Mouse (Mus musculus) liver, embryonic 12.5 days (tissue): ENCODE data around the gene Hs2st1. TPM values are rescaled to one million over a fixed set of nuclear protein-coding genes. Genes with fewer than 3 reads are reported as not detected.
A peak's percentile ranks its signal among the peaks of the same experiment; 100 is the strongest.
"Not testable (repeated sequence)": the region's sequence is repeated elsewhere in the genome, so short reads cannot be mapped to it uniquely, and the experiment has no call there.

Experiments
- ATAC-seq: fragments of 200-750 bp; cut with Nextera tagmentation; 2 replicates; pipeline ENCODE4 v1.8.0; 2017; ENCODE audit warnings: moderate number of reproducible peaks, mild to moderate bottlenecking, moderate library complexity
- H3K27ac ChIP-seq: fragments of 300-500 bp; sonication (generic); 2 replicates; pipeline ENCODE4 v1.5.1; 2016; ENCODE audit warnings: mild to moderate bottlenecking
- H3K27me3 ChIP-seq: fragments of 300-500 bp; sonication (generic); replicated peaks from 2 replicates; pipeline ENCODE4 v1.6.1; 2016; ENCODE audit warnings: mild to moderate bottlenecking, moderate library complexity
- H3K36me3 ChIP-seq: fragments of 300-500 bp; sonication (generic); 2 replicates; pipeline ENCODE4 v1.6.1; 2016; ENCODE audit warnings: mild to moderate bottlenecking, moderate library complexity
- H3K4me1 ChIP-seq: fragments of 300-500 bp; sonication (generic); 2 replicates; pipeline ENCODE4 v1.6.1; 2016
- H3K4me2 ChIP-seq: fragments of 300-500 bp; sonication (generic); 2 replicates; pipeline ENCODE4 v1.6.1; 2016; ENCODE audit warnings: mild to moderate bottlenecking, moderate library complexity
- H3K4me3 ChIP-seq: fragments of 300-500 bp; sonication (generic); 2 replicates; pipeline ENCODE4 v1.5.1; 2016; ENCODE audit warnings: mild to moderate bottlenecking, moderate library complexity
- H3K9ac ChIP-seq: fragments of 300-500 bp; sonication (generic); 2 replicates; pipeline ENCODE4 v1.6.1; 2016; ENCODE audit warnings: mild to moderate bottlenecking, moderate library complexity
- H3K9me3 ChIP-seq: fragments of 300-500 bp; sonication (generic); replicated peaks from 2 replicates; pipeline ENCODE4 v1.6.1; 2016; ENCODE audit warnings: mild to moderate bottlenecking, moderate library complexity
- WGBS: fragments of 180-500 bp; shearing (Covaris S2); methylation state at CpG from one replicate; pipeline ENCODE4 v1.1.7; 2016; ENCODE audit not compliant: insufficient replicate concordance; 5-methylcytosine and 5-hydroxymethylcytosine counted together
- polyA plus RNA-seq: library from polyadenylated mRNA; unstranded; fragments of >200 nt; fragmentation: Nextera tagmentation; extraction: Ambion mirVana; gene quantifications from 2 replicates; pipeline ENCODE4 v1.2.1, GENCODE M21; 2016

The Hs2st1 gene
- polyA plus RNA-seq, 1 experiment from 2014 or later = 6.3 TPM

DNA sequence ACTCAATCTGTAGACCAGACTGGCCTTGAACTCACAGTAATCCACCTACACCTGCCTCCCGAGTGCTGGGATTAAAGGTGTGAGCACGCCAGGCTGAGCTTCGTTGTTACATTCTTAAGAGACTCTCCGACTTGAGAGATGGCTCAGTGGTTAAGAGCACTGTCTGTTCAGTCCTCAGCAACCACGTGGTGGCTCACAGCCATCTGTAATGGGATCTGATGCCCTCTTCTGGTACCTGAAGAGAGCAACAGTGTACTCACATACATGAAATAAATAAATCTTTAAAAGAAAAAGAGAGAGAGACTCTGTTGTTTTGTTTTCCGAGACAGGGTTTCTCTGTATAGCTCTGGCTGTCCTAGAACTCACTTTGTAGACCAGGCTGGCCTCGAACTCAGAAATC is 35.8 kb upstream of the Hs2st1 start:
- not testable (repeated sequence) for H3K9me3 ChIP-seq, H3K4me2 ChIP-seq, H3K4me3 ChIP-seq, H3K9ac ChIP-seq, H3K27me3 ChIP-seq, H3K36me3 ChIP-seq, H3K27ac ChIP-seq
- H3K4me1 ChIP-seq = peaks cover 29% of the 10 kb centered on the region
- peak; percentile 53; the same call in 1 of the 2 replicates for ATAC-seq
- WGBS = 54% methylated on average over 7 of the region's 7 CpGs

DNA sequence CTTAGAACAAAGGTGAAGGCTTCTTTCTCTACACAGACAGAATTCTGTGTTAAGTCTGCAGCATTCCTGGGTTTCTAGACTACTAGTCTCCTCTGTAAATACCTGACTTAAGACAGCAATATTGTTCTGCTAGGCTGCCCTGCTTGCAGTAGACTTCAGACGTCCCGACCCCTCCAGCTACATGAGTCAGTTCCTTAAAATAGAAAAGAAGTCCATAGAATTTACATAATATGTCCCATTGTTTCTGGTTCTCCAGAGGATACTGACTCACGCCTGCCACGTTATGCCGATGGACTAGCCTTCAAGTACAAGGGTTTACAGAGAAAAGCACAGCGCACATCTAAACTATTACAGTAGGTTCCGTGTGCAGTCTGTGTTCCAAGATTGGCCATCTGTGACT is 34.2 kb upstream of the Hs2st1 start:
- no peak for ATAC-seq

DNA sequence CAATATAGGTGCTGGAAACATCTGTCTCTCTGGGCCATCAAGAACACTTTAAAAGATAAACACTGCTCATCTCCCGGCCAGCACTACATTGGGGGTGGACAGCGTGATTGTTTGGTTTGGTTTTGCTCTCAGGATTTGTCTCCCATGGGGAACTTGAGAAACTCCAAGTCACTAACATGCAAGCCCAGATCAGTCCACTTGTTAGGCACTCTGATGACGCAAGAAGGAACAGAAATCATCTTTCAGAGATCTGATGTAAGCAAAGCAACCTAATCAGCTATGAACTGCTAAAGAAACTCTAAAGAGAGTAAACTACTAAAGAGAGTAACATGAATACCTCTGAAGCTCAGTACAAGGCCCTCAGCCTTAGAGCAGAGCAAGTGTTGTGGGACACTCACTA is 33.6 kb upstream of the Hs2st1 start:
- H3K4me1 ChIP-seq = peaks cover 7% of the 10 kb centered on the region
- no peak overlapping the region for H3K4me2 ChIP-seq
- no peak overlapping the region for H3K9ac ChIP-seq
- 66% methylated on average over 3 of the region's 3 CpGs for WGBS
- H3K27me3 ChIP-seq = no peaks in the 10 kb centered on the region
- no peak overlapping the region for H3K27ac ChIP-seq
- H3K9me3 ChIP-seq = no peaks in the 10 kb centered on the region
- ATAC-seq = no peak
- H3K36me3 ChIP-seq = peaks cover 26% of the 10 kb centered on the region
- no peak overlapping the region for H3K4me3 ChIP-seq

More for the DNA sequence above, 34.2 kb upstream of the Hs2st1 start:
- Histone ChIP-seq H3K4me2 (no peak overlapping the region), H3K9me3 (no peaks in the 10 kb centered on the region), H3K27me3 (no peaks in the 10 kb centered on the region), H3K36me3 (peaks cover 20% of the 10 kb centered on the region), H3K4me1 (peaks cover 14% of the 10 kb centered on the region), H3K27ac (no peak overlapping the region), H3K4me3 (no peak overlapping the region), H3K9ac (no peak overlapping the region)
- 76% methylated on average over 7 of the region's 7 CpGs for WGBS

DNA sequence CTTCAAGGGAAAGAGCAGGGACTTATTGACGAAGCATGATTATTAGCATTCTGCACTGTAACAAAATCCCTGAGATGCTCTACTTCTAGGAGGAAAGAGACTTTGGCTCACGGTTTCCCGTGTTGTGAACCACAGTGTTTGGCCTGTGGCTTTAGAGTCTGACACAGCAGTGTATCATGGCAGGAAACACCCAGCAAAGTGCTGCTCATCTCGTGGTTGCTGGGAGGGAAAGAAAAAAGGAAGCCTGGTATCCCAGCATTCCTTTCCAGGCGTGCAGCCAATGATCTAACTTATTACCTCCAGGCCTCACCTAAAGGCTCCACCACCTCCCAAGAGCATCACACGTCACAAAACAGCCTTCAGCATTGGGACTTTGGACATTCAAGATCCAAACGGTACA is 32.8 kb upstream of the Hs2st1 start:
- Histone ChIP-seq H3K4me2 (no peak overlapping the region), H3K36me3 (peaks cover 33% of the 10 kb centered on the region), H3K9me3 (peaks cover 4% of the 10 kb centered on the region; the same call in 1 of the 2 replicates), H3K27me3 (no peaks in the 10 kb centered on the region), H3K4me3 (no peak overlapping the region), H3K9ac (no peak overlapping the region), H3K4me1 (no peaks in the 10 kb centered on the region), H3K27ac (no peak overlapping the region)
- WGBS = 57% methylated on average over 7 of the region's 7 CpGs
- ATAC-seq = no peak

DNA sequence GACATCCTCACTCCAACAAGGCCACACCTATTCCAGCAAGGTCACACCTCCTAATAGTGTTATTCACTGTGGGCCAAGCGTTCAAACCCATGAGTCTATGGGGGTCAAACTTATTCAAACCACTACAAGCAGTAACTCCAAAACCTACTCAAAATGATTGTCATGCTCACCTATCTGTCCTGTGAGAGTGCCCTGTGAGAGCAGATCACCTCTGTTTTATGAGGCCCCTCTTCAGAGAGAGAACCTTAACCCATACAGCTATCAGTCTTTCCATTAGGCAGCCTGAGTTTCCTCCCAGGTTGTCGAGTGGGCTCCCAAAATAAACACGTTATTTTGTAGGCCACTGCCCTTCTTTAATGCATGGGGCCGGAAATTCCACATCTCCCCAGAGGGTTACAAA is 32.4 kb upstream of the Hs2st1 start:
- H3K27ac ChIP-seq = no peak overlapping the region
- H3K9ac ChIP-seq = no peak overlapping the region
- no peak overlapping the region for H3K4me3 ChIP-seq
- no peaks in the 10 kb centered on the region for H3K4me1 ChIP-seq
- H3K36me3 ChIP-seq = peaks cover 36% of the 10 kb centered on the region
- no peaks in the 10 kb centered on the region for H3K27me3 ChIP-seq
- H3K9me3 ChIP-seq = peaks cover 7% of the 10 kb centered on the region; the same call in 1 of the 2 replicates
- whole genome bisulfite sequencing = 57% methylated on average over 4 of the region's 4 CpGs
- ATAC-seq = no peak
- H3K4me2 ChIP-seq = no peak overlapping the region

DNA sequence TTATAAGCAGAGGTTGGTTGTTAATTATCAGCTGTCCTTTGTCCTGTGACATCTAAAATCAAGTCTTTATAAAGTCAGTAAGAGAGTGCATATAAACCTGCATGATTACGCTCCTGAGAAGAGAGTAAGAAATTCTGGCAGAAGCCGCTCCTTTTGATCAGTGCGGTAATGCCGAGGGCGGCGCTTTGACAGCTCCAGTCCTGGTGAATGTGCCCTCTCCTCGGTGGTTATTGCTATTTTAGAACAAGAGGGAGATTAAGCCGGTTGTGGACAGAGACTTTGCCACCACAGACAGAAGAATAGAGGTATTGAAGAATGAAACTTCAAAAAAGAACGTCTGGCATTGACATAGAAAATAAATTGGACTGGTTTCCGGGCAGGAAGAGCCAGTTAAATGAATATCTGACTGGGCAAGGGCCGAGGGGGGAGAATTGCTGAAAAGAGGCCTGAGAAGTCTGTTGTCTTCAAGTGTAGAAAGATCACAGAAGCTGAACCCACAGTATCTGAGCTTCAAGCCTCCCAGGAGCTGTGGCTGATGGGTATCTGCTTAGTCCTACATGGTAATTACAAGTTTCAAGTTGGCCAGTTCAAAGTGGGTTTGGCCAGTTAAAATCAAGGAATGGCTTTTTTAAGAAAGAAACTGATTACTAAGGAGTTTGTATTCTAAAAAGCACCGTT is 27.9 kb upstream of the Hs2st1 start:
- Histone ChIP-seq H3K36me3 (peaks cover 73% of the 10 kb centered on the region), H3K9me3 (peaks cover 7% of the 10 kb centered on the region; the same call in 1 of the 2 replicates), H3K27ac (no peak overlapping the region), H3K9ac (no peak overlapping the region), H3K4me3 (no peak overlapping the region), H3K27me3 (no peaks in the 10 kb centered on the region), H3K4me2 (no peak overlapping the region), H3K4me1 (peaks cover 6% of the 10 kb centered on the region)
- no peak for ATAC-seq
- WGBS = 86% methylated on average over 12 of the region's 12 CpGs

DNA sequence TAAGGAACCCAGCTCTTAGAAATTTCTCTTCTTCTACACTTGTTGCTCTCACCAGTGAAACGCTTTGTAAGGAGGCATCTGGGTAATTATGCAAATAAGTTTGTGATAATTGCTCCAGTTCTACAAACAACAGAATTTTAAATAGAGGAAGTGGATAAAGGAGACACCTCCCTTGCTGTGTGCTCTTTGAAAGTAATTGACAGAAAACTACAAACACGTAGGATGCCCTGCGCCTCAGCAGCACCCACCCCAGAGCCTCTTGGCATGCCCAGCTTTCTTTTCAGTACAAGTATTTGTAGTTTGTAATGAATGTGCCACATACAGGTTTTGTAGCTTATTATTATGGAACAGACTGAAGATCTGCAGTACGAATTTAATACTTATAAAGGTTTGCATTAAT is 27.1 kb upstream of the Hs2st1 start:
- peaks cover 14% of the 10 kb centered on the region for H3K4me1 ChIP-seq
- no peak overlapping the region for H3K4me3 ChIP-seq
- H3K27ac ChIP-seq = no peak overlapping the region
- ATAC-seq = no peak
- H3K9me3 ChIP-seq = peaks cover 7% of the 10 kb centered on the region; the same call in 1 of the 2 replicates
- H3K27me3 ChIP-seq = no peaks in the 10 kb centered on the region
- H3K4me2 ChIP-seq = no peak overlapping the region
- WGBS = 88% methylated on average over 4 of the region's 4 CpGs
- H3K36me3 ChIP-seq = peaks cover 81% of the 10 kb centered on the region
- no peak overlapping the region for H3K9ac ChIP-seq

DNA sequence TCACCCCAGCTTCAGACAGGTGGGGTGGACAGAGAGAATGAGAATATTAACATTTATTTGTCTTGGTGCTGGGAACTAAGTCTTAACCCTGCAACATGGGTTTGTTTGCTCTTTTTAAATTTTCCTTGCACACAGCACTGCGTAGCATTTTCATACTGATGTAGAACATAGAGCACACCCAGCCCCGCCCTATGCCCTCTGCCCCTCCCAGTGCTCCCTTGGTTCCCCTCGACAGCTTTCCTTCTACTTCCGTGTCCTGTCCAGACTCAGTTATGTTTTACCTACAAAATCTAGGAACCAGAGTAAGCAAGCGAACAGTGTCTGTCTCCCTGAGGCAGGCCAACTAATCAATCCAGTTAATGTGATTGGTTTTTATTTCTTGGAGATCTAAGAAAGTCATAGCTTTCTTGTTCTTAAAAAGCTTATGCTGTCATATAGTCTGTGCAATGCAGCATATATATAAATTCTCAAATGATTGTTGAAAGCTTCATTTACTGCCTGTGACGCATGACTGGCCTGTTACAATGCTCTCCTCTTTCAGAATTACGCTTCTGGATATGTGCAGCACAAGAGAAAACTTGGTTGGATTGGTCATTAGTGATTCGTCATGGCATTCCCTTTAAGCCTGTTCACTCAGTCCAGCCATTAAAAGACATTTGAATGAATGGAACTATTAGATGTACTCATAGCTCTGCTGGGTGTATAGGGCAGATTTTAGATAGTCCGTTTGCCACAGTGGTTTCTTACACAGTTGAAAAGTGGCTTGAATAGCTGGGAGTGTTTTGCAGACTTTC is 23.2 kb upstream of the Hs2st1 start:
- H3K27ac ChIP-seq = no peak overlapping the region
- H3K4me1 ChIP-seq = peaks cover 21% of the 10 kb centered on the region
- peaks cover 88% of the 10 kb centered on the region for H3K36me3 ChIP-seq
- no peak overlapping the region for H3K4me2 ChIP-seq
- H3K9ac ChIP-seq = no peak overlapping the region
- WGBS = 77% methylated on average over 9 of the region's 9 CpGs
- no peaks in the 10 kb centered on the region for H3K27me3 ChIP-seq
- H3K4me3 ChIP-seq = no peak overlapping the region
- H3K9me3 ChIP-seq = peaks cover 6% of the 10 kb centered on the region; the same call in 1 of the 2 replicates
- peak; percentile 63; the same call in 1 of the 2 replicates for ATAC-seq

DNA sequence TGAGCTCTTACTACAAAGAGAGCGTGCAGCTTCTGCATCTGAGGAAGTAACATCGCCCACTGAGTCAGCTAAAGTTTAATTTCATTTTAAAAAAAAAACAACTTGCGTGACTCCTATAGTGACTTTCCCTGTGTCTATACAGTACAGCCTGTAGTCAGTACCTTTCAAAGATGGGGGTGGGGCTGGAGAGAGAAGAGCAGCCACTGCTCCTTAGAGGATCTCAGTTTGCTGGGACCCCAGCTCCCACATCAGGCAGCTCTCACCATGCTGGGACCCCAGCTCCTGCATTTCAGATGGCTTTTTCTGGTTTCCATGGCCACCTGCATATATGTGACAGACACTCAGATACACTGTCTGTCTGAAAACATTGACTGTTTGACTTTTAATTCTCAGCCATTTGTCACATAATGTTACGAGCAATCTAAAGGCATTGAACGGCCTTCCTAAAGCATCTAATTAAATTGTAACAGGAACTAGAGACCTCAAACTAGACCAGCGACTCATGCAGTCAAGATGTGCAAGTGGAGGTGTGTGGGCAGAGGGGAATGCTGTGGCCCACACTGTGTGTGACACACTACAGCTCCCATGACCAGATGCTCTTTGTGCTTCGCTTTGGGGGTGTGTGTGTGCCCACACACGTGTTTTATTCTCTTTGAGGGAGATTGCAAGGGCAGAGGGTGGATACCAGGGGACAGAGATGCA is 19.4 kb upstream of the Hs2st1 start:
- H3K36me3 ChIP-seq = peaks cover 83% of the 10 kb centered on the region
- H3K9me3 ChIP-seq = no peaks in the 10 kb centered on the region
- no peaks in the 10 kb centered on the region for H3K27me3 ChIP-seq
- no peak overlapping the region for H3K9ac ChIP-seq
- H3K4me1 ChIP-seq = peaks cover 38% of the 10 kb centered on the region
- ATAC-seq = no peak
- no peak overlapping the region for H3K27ac ChIP-seq
- 87% methylated on average over 8 of the region's 8 CpGs for WGBS
- no peak overlapping the region for H3K4me2 ChIP-seq
- no peak overlapping the region for H3K4me3 ChIP-seq

DNA sequence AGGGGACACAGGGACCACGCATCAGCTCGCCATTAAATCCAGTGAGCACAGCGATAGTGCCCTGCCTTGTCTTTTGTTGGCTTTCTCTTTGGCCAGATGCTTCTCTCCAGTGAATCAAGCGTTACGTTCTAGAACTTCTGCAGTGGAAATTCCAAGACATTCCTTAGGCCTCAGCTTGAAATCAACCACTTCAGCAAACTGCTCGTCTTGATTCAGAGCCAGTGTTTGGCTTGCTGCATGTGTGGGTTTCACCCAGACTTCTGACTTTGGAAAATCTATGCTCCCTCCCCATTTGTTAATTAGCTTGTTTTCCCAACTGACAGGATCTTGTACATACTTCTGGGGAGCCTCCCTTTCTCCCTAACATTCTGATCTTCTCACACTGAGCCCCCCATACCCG is 16.8 kb upstream of the Hs2st1 start:
- H3K9ac ChIP-seq = no peak overlapping the region
- H3K27ac ChIP-seq = no peak overlapping the region
- WGBS = 90% methylated on average over 7 of the region's 7 CpGs
- H3K27me3 ChIP-seq = no peaks in the 10 kb centered on the region
- peaks cover 82% of the 10 kb centered on the region for H3K36me3 ChIP-seq
- H3K4me2 ChIP-seq = no peak overlapping the region
- ATAC-seq = no peak
- no peaks in the 10 kb centered on the region for H3K9me3 ChIP-seq
- H3K4me1 ChIP-seq = peaks cover 37% of the 10 kb centered on the region
- H3K4me3 ChIP-seq = no peak overlapping the region

DNA sequence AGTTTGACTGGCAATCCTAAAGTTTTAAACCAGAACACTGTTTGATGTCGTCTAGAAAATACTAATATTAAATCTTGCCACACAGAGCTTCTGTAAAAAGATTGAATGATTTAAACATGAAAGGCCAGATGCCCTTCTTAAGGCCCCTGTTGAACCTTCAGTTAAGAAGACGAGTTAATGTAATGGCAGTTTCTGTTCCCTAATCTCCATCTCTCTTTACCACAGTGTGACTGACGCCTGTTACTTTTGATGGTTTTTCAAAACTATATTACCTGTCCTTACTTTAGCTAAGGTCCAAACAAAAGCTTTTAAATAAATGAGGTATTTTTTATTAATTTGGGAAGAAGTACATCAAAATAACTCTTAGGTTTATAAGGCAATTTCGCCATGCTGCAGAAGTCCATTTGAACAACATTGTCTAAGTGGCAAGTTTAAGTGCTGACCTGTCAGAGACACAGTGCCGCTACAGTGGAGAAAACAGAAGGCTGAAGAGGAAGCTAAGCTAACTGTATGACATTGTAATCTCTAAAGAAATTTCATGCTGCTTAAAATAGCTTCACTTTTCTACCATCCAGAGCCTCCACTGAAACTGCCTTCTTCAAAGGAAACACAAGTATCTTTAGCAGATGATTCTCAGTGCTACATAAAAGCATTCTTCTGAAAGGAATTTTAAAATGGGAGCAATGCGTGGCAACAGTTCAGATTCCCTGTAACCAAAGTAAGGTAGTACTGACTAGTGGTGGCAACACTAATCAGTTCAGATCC is 15.0 kb upstream of the Hs2st1 start:
- Histone ChIP-seq H3K27ac (0 out of 2 replicates have a peak overlapping the region, but pooled peaks have one; percentile 22), H3K4me3 (no peak overlapping the region), H3K9ac (no peak overlapping the region), H3K9me3 (no peaks in the 10 kb centered on the region), H3K36me3 (peaks cover 80% of the 10 kb centered on the region), H3K4me2 (no peak overlapping the region), H3K4me1 (peaks cover 48% of the 10 kb centered on the region), H3K27me3 (no peaks in the 10 kb centered on the region)
- 76% methylated on average over 6 of the region's 6 CpGs for WGBS
- ATAC-seq = no peak
